Mouse (Mus musculus) forebrain, embryonic 13.5 days (tissue): ENCODE results near the gene Gm29609. TPM values are rescaled to one million over a fixed set of nuclear protein-coding genes. Genes with fewer than 3 reads are reported as not detected.

Experiments used
- polyA plus RNA-seq: library from polyadenylated mRNA; unstranded; fragments of >200 nt; fragmentation: Nextera tagmentation; extraction: Ambion mirVana; gene quantifications from 2 replicates; pipeline ENCODE4 v1.2.1, GENCODE M21; 2015

Gene Gm29609
- polyA plus RNA-seq, 1 experiment from 2014 or later = 1.5 TPM

Other genes with a start within 250 kb of the Gm29609 start
- gene Cgref1, start 234.3 kb downstream of the Gm29609 start, polyA plus RNA-seq = 9.2 and 10.1 TPM in 2 replicates
- gene Preb, start 219.6 kb downstream of the Gm29609 start, polyA plus RNA-seq = 126 and 132 TPM in 2 replicates
- gene Tcf23, start 211.2 kb downstream of the Gm29609 start, polyA plus RNA-seq = not detected in 2 replicates
- gene Atraid, start 131.6 kb downstream of the Gm29609 start, polyA plus RNA-seq = 124 and 130 TPM in 2 replicates
- 10.9 and 11.5 TPM in 2 replicates for gene Slc5a6, start 131.0 kb downstream of the Gm29609 start, polyA plus RNA-seq
- gene Cad, start 125.1 kb downstream of the Gm29609 start, polyA plus RNA-seq = 24.2 and 28.6 TPM in 2 replicates
- gene Dnajc5g, start 73.6 kb downstream of the Gm29609 start, polyA plus RNA-seq = not detected in 2 replicates
- gene Slc30a3, start 71.7 kb downstream of the Gm29609 start, polyA plus RNA-seq = 1.7 and 1.8 TPM in 2 replicates
- gene Trim54, start 63.2 kb downstream of the Gm29609 start, polyA plus RNA-seq = not detected in 2 replicates
- not detected in 2 replicates for gene Ucn, start 41.1 kb downstream of the Gm29609 start, polyA plus RNA-seq
- gene Mpv17, start 25.7 kb downstream of the Gm29609 start, polyA plus RNA-seq = 56.7 and 57.1 TPM in 2 replicates
- 76.5 and 86.9 TPM in 2 replicates for gene Gtf3c2, start 233 bp upstream of the Gm29609 start, polyA plus RNA-seq
- 139 and 145 TPM in 2 replicates for gene Snx17, start 13.3 kb upstream of the Gm29609 start, polyA plus RNA-seq
- 75.8 and 77.9 TPM in 2 replicates for gene Eif2b4, start 13.5 kb upstream of the Gm29609 start, polyA plus RNA-seq
- 13.3 and 13.4 TPM in 2 replicates for gene Zfp513, start 22.4 kb upstream of the Gm29609 start, polyA plus RNA-seq
- gene Ppm1g, start 40.8 kb upstream of the Gm29609 start, polyA plus RNA-seq = 164 and 176 TPM in 2 replicates
- 137 and 145 TPM in 2 replicates for gene Nrbp1, start 61.0 kb upstream of the Gm29609 start, polyA plus RNA-seq
- 0.44 TPM in 1 of 2 replicates, not detected in the other for gene Gm9970, start 61.3 kb upstream of the Gm29609 start, polyA plus RNA-seq
- gene Krtcap3, start 71.8 kb upstream of the Gm29609 start, polyA plus RNA-seq = 2.3 and 3.6 TPM in 2 replicates
- 29.6 and 38.5 TPM in 2 replicates for gene Ift172, start 111.2 kb upstream of the Gm29609 start, polyA plus RNA-seq
- 62.1 and 66.7 TPM in 2 replicates for gene Fndc4, start 116.2 kb upstream of the Gm29609 start, polyA plus RNA-seq
- gene Gckr, start 117.5 kb upstream of the Gm29609 start, polyA plus RNA-seq = 0.12 and 0.16 TPM in 2 replicates